Mouse (Mus musculus) naive thymus-derived CD4-positive, alpha-beta T cell, adult 2 months (primary cell): ENCODE results near the gene Rbmx.

Experiments
- DNase-seq: peaks from one replicate; pipeline ENCODE4 v3.0.0-alpha.2; 2011; ENCODE audit warnings: low read depth

Rbmx gene

GRCm38 (mm10) chrX:57392367-57393246 lies at the start of gene Rbmx:
Gene Rbmx, minus strand, starts transcription at chrX:57393036.
- DNase-seq: peak; percentile 91

GRCm38 (mm10) chrX:57433897-57434296 lies 41.1 kb upstream of the Rbmx start:
- no peak for DNase-seq

- peak; percentile 15 for DNase-seq
Measured at GRCm38 (mm10) chrX:57431610-57432009, 38.8 kb upstream of the Rbmx start.

- DNase-seq: no peak
Measured at GRCm38 (mm10) chrX:57408769-57409168, 15.9 kb upstream of the Rbmx start, which contains the start of gene Gm364. Gene Gm364, plus strand, starts transcription at chrX:57409154.

DNA sequence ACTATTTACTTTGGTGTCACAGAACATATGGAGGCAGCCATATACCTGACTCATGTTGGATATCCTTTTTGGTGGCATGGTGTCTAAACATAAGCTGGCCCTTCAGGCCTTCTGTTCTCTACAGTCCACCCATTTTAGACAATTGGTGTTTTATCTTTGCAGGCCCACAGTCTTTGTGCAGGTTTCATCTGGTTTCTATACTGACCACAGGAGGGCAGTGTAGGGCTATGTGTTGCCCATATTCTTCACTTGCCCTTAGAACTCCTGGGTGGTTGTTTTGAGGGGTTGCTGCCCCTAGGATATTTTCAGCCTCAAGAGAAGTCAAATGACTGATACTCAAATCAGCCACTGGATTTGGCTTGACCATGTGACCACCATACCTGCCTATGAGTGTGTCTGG lies 10.8 kb upstream of the Rbmx start:
- peak; percentile 50 for DNase-seq

- DNase-seq: no peak
Measured at GRCm38 (mm10) chrX:57401388-57401787, 8.6 kb upstream of the Rbmx start.

DNA sequence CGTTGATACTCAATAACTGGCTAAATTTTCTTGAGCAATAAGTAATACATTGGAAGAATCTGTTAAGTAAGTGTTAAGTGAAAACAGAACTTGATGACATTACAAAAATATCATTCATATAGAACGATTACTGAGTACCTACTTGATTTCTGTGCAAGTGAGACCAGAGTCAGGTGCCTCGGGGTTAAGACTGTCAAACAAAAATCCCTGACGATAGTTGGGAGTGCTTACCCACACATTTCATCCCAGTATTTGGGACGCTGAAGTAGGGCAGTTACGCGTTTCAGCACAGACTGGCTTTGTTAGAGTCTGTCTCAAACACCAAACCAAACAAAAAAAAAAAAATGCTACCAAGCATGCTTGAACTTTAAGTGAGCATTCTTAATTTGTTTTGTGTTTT lies 576 bp upstream of the Rbmx start:
- no peak for DNase-seq

GRCm38 (mm10) chrX:57380915-57381314 lies 11.9 kb downstream of the Rbmx start:
- DNase-seq: no peak

DNA sequence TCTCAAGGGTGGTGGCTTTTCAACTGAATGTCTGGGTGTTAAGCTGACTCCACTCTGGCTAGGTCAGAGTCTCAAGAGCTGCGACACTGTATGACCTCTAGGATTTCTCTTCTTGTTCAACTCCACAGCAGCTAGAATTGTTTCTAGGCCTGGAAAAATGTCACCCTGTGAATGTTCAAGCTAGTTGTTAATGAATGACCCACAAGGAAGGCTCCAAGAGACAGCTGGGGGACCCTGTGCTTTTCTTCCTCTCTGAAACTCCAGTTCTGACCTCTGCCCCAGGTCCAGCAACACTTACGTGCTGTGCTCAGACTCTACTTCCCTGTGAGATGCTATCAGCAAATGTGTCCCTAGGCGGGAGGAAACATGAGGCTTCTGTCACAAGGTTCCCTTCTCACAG lies 14.3 kb downstream of the Rbmx start:
- no peak for DNase-seq

DNA sequence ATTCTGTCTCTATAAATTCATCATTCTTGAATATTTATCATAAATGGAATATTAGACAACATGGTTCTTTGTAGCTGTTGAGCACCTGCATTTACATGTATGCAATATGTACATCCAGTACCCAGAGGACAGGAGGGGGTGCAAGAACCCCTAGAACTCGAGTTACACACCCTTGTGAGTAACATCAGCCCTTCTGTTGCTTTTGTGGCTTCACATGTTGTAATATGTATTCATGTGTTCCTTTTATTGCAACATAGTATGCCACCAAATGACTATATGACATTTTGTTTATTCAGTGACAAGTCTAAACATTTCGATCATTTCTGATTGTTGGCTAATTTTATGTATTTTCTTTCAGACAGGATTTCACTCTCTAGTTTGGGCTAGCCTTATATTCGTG lies 15.7 kb downstream of the Rbmx start:
- no peak for DNase-seq

DNA sequence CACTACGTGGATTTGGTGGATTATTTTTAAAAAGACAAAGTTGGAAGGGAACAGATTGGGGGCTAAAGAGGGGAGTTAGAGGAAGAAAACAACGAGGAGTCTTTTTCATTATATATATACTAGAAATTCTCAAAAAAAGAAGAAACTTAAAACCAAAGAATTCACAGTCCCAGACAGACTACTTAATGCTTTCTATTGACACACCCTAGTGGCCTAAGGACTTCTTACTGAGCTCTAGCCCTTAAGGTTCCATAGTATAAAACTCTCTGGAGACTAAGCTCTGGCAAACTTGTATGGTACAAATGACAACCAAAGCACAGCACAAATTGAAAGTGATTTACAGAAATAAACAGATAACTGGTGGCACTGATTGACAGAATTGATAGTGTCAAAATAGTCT lies 18.8 kb downstream of the Rbmx start:
- no peak for DNase-seq

- DNase-seq: no peak
Measured at GRCm38 (mm10) chrX:57373543-57373942, 19.3 kb downstream of the Rbmx start.

DNA sequence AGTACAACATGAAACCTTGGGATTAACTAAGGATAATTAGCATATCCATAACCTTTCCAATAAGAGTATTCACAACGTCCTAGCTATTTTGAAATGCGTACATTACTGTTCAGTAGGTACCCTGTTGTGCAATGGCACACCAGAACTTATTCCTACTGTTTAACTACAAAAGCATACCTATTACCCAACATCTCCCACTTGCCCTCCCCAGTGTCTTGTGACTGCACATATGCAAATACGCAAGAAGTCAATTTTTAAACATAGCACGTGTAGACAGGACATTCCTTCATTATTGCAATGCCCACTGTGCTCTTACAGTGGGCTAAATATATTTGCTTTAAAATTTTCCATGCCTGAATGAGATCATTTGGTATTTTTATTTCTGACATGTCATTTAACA lies 19.9 kb downstream of the Rbmx start:
- no peak for DNase-seq

GRCm38 (mm10) chrX:57364891-57365569 lies 27.8 kb downstream of the Rbmx start:
- no peak for DNase-seq

GRCm38 (mm10) chrX:57359316-57359715 lies 33.5 kb downstream of the Rbmx start:
- DNase-seq: no peak

- DNase-seq: no peak
Measured at GRCm38 (mm10) chrX:57339220-57339619, 53.6 kb downstream of the Rbmx start.

DNA sequence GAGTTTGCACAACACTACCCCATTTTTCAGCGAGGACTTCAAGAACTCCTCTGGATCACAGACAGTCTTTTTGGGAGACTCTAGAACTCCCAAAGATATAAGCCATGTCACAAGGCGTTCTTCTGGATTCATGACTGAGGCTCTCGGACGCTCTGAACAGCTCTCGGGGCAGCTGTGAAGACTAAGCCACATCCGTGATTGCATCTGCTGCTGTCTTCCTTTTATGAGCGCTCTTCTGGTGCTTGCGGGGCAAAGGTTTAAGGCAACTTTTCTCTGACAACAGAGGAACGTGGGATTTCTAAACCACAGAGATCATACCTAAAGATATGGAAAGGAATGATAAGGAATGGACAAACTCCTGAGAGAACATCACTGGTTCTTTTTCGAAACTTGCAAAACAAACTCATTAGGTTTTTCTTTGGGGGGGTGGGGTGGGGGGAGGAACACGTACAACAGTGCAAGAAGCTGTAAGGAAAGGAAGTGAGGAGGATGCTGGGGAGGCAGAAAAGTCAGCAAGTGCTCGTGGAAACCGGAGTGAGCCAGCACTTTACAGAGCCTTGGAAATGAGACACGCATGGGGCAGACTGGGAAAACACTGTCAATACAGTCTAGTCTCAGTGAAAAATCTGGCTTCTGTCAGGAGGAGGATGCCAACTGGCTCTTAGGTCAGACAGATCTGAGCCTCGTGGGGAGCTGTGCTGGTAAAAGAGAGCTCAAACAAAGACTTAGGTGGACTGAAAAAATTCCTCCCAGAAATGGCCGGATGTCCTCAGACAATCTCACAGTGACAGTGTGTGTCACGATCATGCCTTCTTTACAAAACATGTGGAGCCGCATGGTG lies 54.2 kb downstream of the Rbmx start, which contains the start of gene Arhgef6:
Gene Arhgef6, minus strand, starts transcription at position 359 of the 841 bp plus-strand sequence.
- DNase-seq: peak; percentile 68

- DNase-seq: peak; percentile 49
Measured at GRCm38 (mm10) chrX:57337582-57337981, 55.3 kb downstream of the Rbmx start.

DNA sequence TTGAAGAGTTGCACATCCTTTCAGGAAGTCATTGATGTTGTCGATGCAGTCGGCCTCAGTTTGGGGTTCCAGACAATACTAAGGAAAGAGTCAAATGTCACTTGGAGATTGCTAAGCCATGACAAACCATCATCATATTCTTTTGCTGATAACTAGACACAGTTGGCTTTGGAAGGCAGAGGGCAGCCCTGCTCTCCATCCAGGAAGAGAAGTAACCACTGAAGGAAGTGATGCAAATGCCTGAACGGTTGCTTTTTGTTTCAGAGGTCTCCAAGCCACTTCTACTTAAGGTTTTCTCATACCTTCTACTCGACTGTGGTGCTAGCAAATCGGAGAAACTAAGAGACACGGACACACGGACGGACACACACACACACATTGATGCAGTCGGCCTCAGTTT lies 55.9 kb downstream of the Rbmx start:
- peak; percentile 56 for DNase-seq

GRCm38 (mm10) chrX:57335313-57335712 lies 57.5 kb downstream of the Rbmx start:
- no peak for DNase-seq
